Mouse (Mus musculus) intestine, embryonic 16.5 days (tissue): Measurements from ENCODE around the gene Lrrc47. TPM values are rescaled to one million over a fixed set of nuclear protein-coding genes. Genes with fewer than 3 reads are reported as not detected.

Experiments used
- ATAC-seq: fragments of 200-750 bp; cut with Nextera tagmentation; 2 replicates; pipeline ENCODE4 v1.8.0; 2017; ENCODE audit warnings: moderate TSS enrichment, moderate library complexity
- H3K27ac ChIP-seq: fragments of 300-500 bp; sonication (generic); 2 replicates; pipeline ENCODE4 v1.5.1; 2014; ENCODE audit warnings: mild to moderate bottlenecking, low read length
- H3K27me3 ChIP-seq: fragments of 300-500 bp; sonication (generic); replicated peaks from 2 replicates; pipeline ENCODE4 v1.6.1; 2014; ENCODE audit warnings: low read length, control low read depth, mixed read lengths; ENCODE audit not compliant: control insufficient read depth, insufficient read depth
- H3K36me3 ChIP-seq: fragments of 300-500 bp; sonication (generic); 2 replicates; pipeline ENCODE4 v1.6.1; 2014; ENCODE audit warnings: low read length, control low read depth; ENCODE audit not compliant: control insufficient read depth, insufficient read depth
- H3K4me1 ChIP-seq: fragments of 300-500 bp; sonication (generic); 2 replicates; pipeline ENCODE4 v1.6.1; 2014; ENCODE audit warnings: low read length, control low read depth, mixed read lengths; ENCODE audit not compliant: control insufficient read depth, insufficient read depth
- H3K4me2 ChIP-seq: fragments of 300-500 bp; sonication (generic); 2 replicates; pipeline ENCODE4 v1.6.1; 2014; ENCODE audit warnings: low read depth, low read length, control low read depth
- H3K4me3 ChIP-seq: fragments of 300-500 bp; sonication (generic); 2 replicates; pipeline ENCODE4 v1.5.1; 2014; ENCODE audit warnings: mild to moderate bottlenecking, low read length
- H3K9ac ChIP-seq: fragments of 300-500 bp; sonication (generic); 2 replicates; pipeline ENCODE4 v1.6.1; 2014; ENCODE audit warnings: low read depth, low read length
- H3K9me3 ChIP-seq: fragments of 300-500 bp; sonication (generic); 2 replicates; pipeline ENCODE4 v1.6.1; 2016; ENCODE audit warnings: low read length, control low read depth; ENCODE audit not compliant: control insufficient read depth
- WGBS: fragments of 180-500 bp; shearing (Covaris S2); extraction: QIAGEN DNeasy Blood & Tissue Kit; methylation state at CpG from one replicate; pipeline ENCODE4 v1.1.7; 2014; 5-methylcytosine and 5-hydroxymethylcytosine counted together
- polyA plus RNA-seq: library from polyadenylated mRNA; unstranded; fragments of >200 nt; fragmentation: Nextera tagmentation; extraction: Ambion mirVana; gene quantifications from 2 replicates; pipeline ENCODE4 v1.2.1, GENCODE M21; 2015

Lrrc47 gene
- polyA plus RNA-seq, 1 experiment from 2014 or later = 10.1 TPM

DNA sequence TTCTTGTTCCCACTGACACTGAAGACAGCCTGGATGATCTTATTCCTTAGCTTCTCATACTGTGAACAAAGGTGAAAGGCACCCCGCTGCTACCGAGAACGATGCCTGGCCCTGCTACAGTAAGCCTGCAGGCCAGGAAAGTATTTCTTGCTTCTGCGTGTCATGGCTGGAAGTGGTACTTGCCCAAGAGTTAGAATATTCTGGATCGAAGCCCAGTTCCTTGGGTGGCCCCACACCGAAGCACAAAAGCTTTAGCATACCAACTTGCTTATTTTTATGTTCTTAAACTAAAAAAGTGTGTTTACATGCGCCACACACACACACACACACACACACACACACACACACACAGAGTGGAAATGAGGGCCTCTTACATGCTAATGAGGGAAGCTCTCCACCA, 16.5 kb downstream of the Lrrc47 start:
- 71% methylated on average over 7 of the region's 7 CpGs for WGBS
- peaks cover 22% of the 10 kb centered on the region for H3K4me1 ChIP-seq
- H3K9me3 ChIP-seq = no peaks in the 10 kb centered on the region

DNA sequence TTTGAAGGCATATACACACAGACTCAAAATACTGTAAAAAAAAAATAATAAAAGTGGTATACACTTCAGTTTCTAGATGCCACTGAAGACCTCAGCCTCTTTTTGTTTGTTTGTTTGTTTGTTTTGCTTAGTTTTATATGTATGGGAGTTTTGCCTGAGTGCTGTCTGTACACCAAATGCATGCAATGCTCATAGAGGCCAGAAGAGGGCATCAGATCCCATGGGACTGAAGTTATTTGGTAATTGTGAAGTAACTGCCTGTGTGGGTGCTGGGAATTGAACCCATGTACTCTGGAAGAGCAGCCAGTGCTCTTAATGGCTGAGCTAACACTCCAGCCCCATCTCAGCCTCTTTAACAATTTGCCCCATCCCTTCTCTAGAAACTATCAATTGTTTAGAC, 17.1 kb downstream of the Lrrc47 start:
- H3K4me2 ChIP-seq = no peak overlapping the region
- no peaks in the 10 kb centered on the region for H3K9me3 ChIP-seq
- H3K27me3 ChIP-seq = no peaks in the 10 kb centered on the region
- H3K9ac ChIP-seq = no peak overlapping the region
- H3K36me3 ChIP-seq = no peaks in the 10 kb centered on the region
- H3K4me3 ChIP-seq = no peak overlapping the region
- H3K27ac ChIP-seq = no peak overlapping the region
- ATAC-seq = no peak
- peaks cover 16% of the 10 kb centered on the region for H3K4me1 ChIP-seq

More for the DNA sequence above, 16.5 kb downstream of the Lrrc47 start:
- H3K27ac ChIP-seq = no peak overlapping the region
- no peak overlapping the region for H3K4me3 ChIP-seq
- ATAC-seq = no peak
- no peak overlapping the region for H3K9ac ChIP-seq
- no peak overlapping the region for H3K4me2 ChIP-seq
- no peaks in the 10 kb centered on the region for H3K27me3 ChIP-seq
- no peaks in the 10 kb centered on the region for H3K36me3 ChIP-seq

DNA sequence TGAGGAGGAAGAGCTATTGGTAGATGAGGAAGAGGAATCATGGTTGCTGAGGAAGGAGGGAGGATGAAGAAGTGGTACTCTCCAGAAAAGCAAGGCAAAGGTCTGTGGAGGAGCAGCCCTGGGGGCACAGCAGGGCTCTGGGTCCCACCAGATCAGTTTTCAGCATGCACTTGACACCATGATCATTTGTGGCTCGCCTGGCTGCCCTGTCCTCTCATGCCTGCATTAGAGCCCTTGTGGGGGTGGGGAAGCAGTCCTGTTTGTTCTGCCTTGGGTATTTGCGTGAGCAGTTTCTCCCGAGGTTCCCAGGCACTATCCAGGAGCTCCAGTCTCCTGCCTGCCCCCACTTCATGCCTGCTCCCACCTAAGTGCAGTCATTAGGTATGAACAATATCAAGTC, 25.6 kb downstream of the Lrrc47 start:
- no peak overlapping the region for H3K27ac ChIP-seq
- ATAC-seq = no peak

DNA sequence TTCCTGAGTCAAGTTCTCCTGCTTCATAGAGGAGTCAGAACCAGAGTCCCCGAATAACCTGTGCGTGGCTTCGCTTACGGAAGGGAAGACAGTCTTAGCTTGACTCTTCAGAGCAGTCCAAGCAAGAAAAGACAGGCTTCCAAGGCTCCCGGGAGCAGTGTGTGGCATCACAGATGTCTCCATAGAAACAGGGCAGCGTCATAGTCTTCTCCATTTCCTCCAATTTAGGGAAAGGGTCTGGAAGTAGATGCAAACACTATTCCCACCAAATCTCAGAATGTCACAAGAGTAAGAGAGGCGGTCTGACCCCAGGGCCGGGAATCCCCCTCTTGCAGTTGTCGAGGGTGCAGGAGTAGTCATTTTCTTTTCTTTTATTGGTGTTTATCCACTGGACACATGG, 31.0 kb downstream of the Lrrc47 start, which contains the start of gene Ccdc27:
TSS of gene Ccdc27 (minus strand) at position 101 of the 400 bp plus-strand sequence.
- 79% methylated on average over 9 of the region's 9 CpGs for WGBS
- H3K4me2 ChIP-seq = no peak within 1 kb of the TSS
- H3K9ac ChIP-seq = no peak within 1 kb of the TSS
- H3K4me3 ChIP-seq = no peak within 1 kb of the TSS
- H3K4me1 ChIP-seq = no peaks in the 10 kb centered on the region
- H3K27me3 ChIP-seq = no peaks in the 10 kb centered on the region
- ATAC-seq = no peak
- H3K27ac ChIP-seq = no peak within 1 kb of the TSS
- no peaks in the 10 kb centered on the region for H3K9me3 ChIP-seq
- no peaks in the 10 kb centered on the region for H3K36me3 ChIP-seq

More for the DNA sequence above, 25.6 kb downstream of the Lrrc47 start:
- H3K36me3 ChIP-seq = no peaks in the 10 kb centered on the region
- 22% methylated on average over 3 of the region's 3 CpGs for WGBS
- H3K27me3 ChIP-seq = no peaks in the 10 kb centered on the region
- no peak overlapping the region for H3K4me2 ChIP-seq
- no peak overlapping the region for H3K9ac ChIP-seq
- H3K4me3 ChIP-seq = no peak overlapping the region
- no peaks in the 10 kb centered on the region for H3K4me1 ChIP-seq
- H3K9me3 ChIP-seq = no peaks in the 10 kb centered on the region

DNA sequence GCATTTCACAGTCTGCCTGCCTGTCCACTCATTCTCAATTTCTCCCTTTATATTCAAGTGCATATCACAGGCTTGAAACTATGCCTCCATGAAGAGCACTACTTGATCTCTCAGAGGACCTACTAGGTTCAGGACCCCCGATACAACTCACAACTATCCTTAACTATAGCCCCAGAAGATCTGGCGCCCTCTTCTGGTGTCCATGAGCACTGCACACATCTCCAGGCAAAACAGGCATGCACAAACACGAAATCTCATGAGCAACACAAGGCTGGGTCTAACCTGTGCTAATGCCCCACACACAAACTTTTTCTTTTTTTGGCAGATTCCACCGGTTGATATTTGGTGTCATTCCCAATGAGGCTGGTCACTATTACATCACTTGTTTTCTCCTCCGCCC, 34.3 kb downstream of the Lrrc47 start:
- H3K27me3 ChIP-seq = no peaks in the 10 kb centered on the region
- H3K4me1 ChIP-seq = no peaks in the 10 kb centered on the region
- 64% methylated on average over 5 of the region's 5 CpGs for WGBS
- H3K9me3 ChIP-seq = no peaks in the 10 kb centered on the region
- H3K36me3 ChIP-seq = no peaks in the 10 kb centered on the region
- H3K4me3 ChIP-seq = no peak overlapping the region
- H3K4me2 ChIP-seq = no peak overlapping the region
- no peak overlapping the region for H3K9ac ChIP-seq
- no peak overlapping the region for H3K27ac ChIP-seq
- ATAC-seq = no peak

DNA sequence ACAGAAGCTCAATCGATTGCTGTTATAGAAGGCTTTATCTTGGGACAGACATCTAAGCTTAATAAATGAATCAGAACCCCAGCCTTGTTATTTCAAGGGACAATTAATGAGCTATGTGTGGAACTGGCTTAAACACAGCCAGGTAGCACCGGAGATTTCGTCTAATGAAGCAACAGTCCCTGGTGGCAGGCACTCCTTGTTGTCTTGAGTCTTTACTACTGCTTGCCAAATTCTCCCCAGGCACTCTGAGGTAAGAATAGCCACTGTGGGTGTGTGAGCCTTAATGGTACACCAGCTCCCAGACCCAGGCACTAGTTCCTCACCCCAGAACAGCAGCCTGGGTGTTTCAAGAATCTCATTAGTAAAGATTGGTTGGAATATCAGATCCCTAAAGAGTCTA, 39.9 kb downstream of the Lrrc47 start:
- Histone ChIP-seq H3K27ac (no peak overlapping the region), H3K36me3 (no peaks in the 10 kb centered on the region), H3K4me1 (no peaks in the 10 kb centered on the region), H3K4me2 (no peak overlapping the region), H3K4me3 (no peak overlapping the region), H3K27me3 (no peaks in the 10 kb centered on the region), H3K9me3 (no peaks in the 10 kb centered on the region), H3K9ac (no peak overlapping the region)
- WGBS = 82% methylated on average over 3 of the region's 3 CpGs
- ATAC-seq = no peak

DNA sequence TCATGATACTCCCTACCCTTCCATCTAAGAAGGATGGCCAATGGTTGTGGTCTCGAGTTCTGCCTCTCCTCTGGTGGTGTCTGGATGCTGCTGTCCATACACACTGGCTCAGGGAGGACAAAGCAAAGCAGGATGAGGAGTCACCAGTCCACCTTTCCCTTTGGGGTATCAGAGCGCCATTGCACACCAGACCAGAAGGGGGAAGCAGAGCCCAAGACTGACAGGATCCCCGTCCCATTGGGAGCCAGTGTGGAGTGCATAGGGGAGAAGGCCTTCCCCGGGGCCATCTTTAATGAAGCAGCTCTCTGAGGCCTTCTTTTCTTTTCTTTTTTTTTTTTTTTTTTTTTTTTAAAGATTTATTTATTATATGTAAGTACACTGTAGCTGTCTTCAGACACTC, 41.5 kb downstream of the Lrrc47 start:
- Histone ChIP-seq H3K4me1 (no peaks in the 10 kb centered on the region), H3K4me2 (no peak overlapping the region), H3K9me3 (no peaks in the 10 kb centered on the region), H3K27me3 (no peaks in the 10 kb centered on the region), H3K9ac (no peak overlapping the region), H3K4me3 (no peak overlapping the region), H3K36me3 (no peaks in the 10 kb centered on the region), H3K27ac (no peak overlapping the region)
- 58% methylated on average over 4 of the region's 4 CpGs for WGBS
- no peak for ATAC-seq

DNA sequence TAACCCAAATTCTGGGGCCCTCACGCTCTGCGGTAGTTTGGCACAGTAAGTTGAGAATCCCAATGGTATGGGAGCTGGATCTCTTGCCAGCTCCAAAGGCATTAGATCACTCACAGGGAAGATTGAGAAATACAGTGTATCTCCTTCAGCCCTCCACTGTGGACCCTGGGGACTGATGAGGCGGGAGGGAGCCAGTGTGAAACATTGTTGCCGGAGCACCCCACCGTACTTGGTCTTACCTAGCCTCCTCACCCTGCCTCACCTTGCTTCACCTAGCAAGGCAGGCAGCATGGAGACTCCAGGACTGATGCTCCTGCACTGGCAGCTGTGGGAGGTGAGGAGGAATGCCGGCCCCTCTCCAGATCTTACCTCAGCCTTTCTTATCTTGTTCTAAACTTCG, 44.0 kb downstream of the Lrrc47 start:
- H3K27ac ChIP-seq = no peak overlapping the region
- no peaks in the 10 kb centered on the region for H3K27me3 ChIP-seq
- H3K4me3 ChIP-seq = no peak overlapping the region
- 78% methylated on average over 7 of the region's 7 CpGs for WGBS
- H3K9ac ChIP-seq = no peak overlapping the region
- H3K4me1 ChIP-seq = no peaks in the 10 kb centered on the region
- H3K4me2 ChIP-seq = no peak overlapping the region
- H3K9me3 ChIP-seq = no peaks in the 10 kb centered on the region
- no peaks in the 10 kb centered on the region for H3K36me3 ChIP-seq
- no peak for ATAC-seq

DNA sequence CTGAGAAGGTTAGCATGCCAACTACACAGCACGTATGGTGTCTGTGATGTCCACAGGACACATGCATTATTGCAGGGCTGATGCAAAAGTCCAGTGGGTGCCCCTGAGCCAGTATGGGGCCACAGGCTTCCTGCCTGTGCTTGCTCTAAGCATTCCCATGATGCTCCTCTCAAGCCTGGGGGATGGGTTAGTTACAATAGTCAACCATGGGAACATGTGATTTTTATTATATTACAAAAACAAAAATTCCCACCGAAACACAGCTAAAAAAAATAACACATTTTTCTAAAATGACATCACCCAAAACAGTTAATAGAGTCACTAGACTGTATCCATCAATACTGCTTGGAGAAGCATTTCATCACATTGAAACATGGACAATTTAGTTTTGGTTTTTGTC, 44.5 kb downstream of the Lrrc47 start:
- WGBS = 73% methylated on average over 2 of the region's 2 CpGs
- no peak overlapping the region for H3K4me3 ChIP-seq
- no peaks in the 10 kb centered on the region for H3K4me1 ChIP-seq
- H3K4me2 ChIP-seq = no peak overlapping the region
- H3K9me3 ChIP-seq = no peaks in the 10 kb centered on the region
- no peak overlapping the region for H3K27ac ChIP-seq
- no peaks in the 10 kb centered on the region for H3K36me3 ChIP-seq
- no peak overlapping the region for H3K9ac ChIP-seq
- no peaks in the 10 kb centered on the region for H3K27me3 ChIP-seq
- ATAC-seq = no peak

DNA sequence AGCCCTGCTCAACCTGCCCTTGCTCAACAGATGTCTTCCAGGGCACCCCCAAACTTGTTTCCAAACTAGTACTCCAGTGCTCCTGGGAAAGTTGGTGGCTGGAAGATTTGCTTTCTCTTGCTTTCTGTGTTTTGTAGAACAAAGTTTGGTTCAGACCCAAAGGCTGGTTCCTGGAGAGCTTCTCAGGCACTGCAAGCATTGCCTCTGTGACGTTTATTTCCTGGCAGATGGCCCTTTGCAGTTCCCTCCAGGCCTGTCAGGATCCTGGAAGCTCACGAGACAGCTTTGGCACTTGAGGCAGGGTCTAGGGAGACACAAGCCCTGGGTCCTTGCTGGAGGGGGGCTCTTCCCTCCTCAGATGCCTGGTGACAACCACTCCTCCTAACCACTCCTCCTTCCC, 45.1 kb downstream of the Lrrc47 start:
- ATAC-seq = no peak

More for the DNA sequence above, 45.1 kb downstream of the Lrrc47 start:
- no peaks in the 10 kb centered on the region for H3K9me3 ChIP-seq
- no peaks in the 10 kb centered on the region for H3K36me3 ChIP-seq
- no peak overlapping the region for H3K4me3 ChIP-seq
- H3K27me3 ChIP-seq = no peaks in the 10 kb centered on the region
- H3K9ac ChIP-seq = no peak overlapping the region
- no peaks in the 10 kb centered on the region for H3K4me1 ChIP-seq
- WGBS = 30% methylated on average over 2 of the region's 2 CpGs
- no peak overlapping the region for H3K4me2 ChIP-seq
- H3K27ac ChIP-seq = no peak overlapping the region
